Mouse (Mus musculus) limb, embryonic 13.5 days (tissue): Measurements from ENCODE around the gene Dab1. TPM values are rescaled to one million over a fixed set of nuclear protein-coding genes. Genes with fewer than 3 reads are reported as not detected.

Experiments used
- ATAC-seq: fragments of 200-750 bp; cut with Nextera tagmentation; 2 replicates; pipeline ENCODE4 v1.8.0; 2017; ENCODE audit warnings: low read depth, moderate number of reproducible peaks, moderate TSS enrichment; ENCODE audit not compliant: low FRiP score
- H3K27ac ChIP-seq: fragments of 300-500 bp; sonication (generic); 2 replicates; pipeline ENCODE4 v1.5.1; 2015; ENCODE audit warnings: inconsistent platforms, mild to moderate bottlenecking, moderate library complexity
- H3K27me3 ChIP-seq: fragments of 300-500 bp; sonication (generic); 2 replicates; pipeline ENCODE4 v1.6.1; 2015; ENCODE audit warnings: mild to moderate bottlenecking, inconsistent platforms
- H3K36me3 ChIP-seq: fragments of 300-500 bp; sonication (generic); 2 replicates; pipeline ENCODE4 v1.6.1; 2015; ENCODE audit warnings: inconsistent platforms, mild to moderate bottlenecking, moderate library complexity
- H3K4me1 ChIP-seq: fragments of 300-500 bp; sonication (generic); 2 replicates; pipeline ENCODE4 v1.6.1; 2015; ENCODE audit warnings: inconsistent platforms
- H3K4me2 ChIP-seq: fragments of 300-500 bp; sonication (generic); replicated peaks from 2 replicates; pipeline ENCODE4 v1.6.1; 2015; ENCODE audit warnings: inconsistent platforms, mild to moderate bottlenecking, moderate library complexity
- H3K4me3 ChIP-seq: fragments of 300-500 bp; sonication (generic); 2 replicates; pipeline ENCODE4 v1.5.1; 2015; ENCODE audit warnings: moderate library complexity, mild to moderate bottlenecking, inconsistent platforms
- H3K9ac ChIP-seq: fragments of 300-500 bp; sonication (generic); 2 replicates; pipeline ENCODE4 v1.6.1; 2015; ENCODE audit warnings: mild to moderate bottlenecking, inconsistent platforms
- H3K9me3 ChIP-seq: fragments of 300-500 bp; sonication (generic); 2 replicates; pipeline ENCODE4 v1.6.1; 2016; ENCODE audit warnings: inconsistent platforms
- WGBS: fragments of 180-500 bp; shearing (Covaris S2); methylation state at CpG from one replicate; pipeline ENCODE4 v1.1.7; 2015; 5-methylcytosine and 5-hydroxymethylcytosine counted together
- polyA plus RNA-seq: library from polyadenylated mRNA; unstranded; fragments of >200 nt; fragmentation: Nextera tagmentation; extraction: Ambion mirVana; gene quantifications from 2 replicates; pipeline ENCODE4 v1.2.1, GENCODE M21; 2015

The Dab1 gene
- polyA plus RNA-seq, 1 experiment from 2014 or later = 24.7 TPM

GRCm38 (mm10) chr4:104515681-104516080 lies 896.5 kb downstream of the Dab1 start:
- no peak overlapping the region for H3K27ac ChIP-seq
- no peak overlapping the region for H3K4me3 ChIP-seq
- no peak overlapping the region for H3K4me2 ChIP-seq
- ATAC-seq = no peak
- 51% methylated on average over 5 of the region's 5 CpGs for WGBS
- H3K36me3 ChIP-seq = no peaks in the 10 kb centered on the region
- H3K4me1 ChIP-seq = 0 out of 2 replicates have a peak, but pooled peaks cover 10% of the 10 kb centered on the region
- no peaks in the 10 kb centered on the region for H3K9me3 ChIP-seq
- no peaks in the 10 kb centered on the region for H3K27me3 ChIP-seq
- H3K9ac ChIP-seq = no peak overlapping the region

GRCm38 (mm10) chr4:104522324-104522723 lies 903.2 kb downstream of the Dab1 start:
- 60% methylated on average over 8 of the region's 8 CpGs for WGBS
- ATAC-seq = no peak

GRCm38 (mm10) chr4:104523776-104524175 lies 904.6 kb downstream of the Dab1 start:
- no peaks in the 10 kb centered on the region for H3K4me1 ChIP-seq
- H3K4me3 ChIP-seq = no peak overlapping the region
- H3K36me3 ChIP-seq = no peaks in the 10 kb centered on the region
- H3K27ac ChIP-seq = no peak overlapping the region
- no peak overlapping the region for H3K9ac ChIP-seq
- no peaks in the 10 kb centered on the region for H3K9me3 ChIP-seq
- WGBS = 84% methylated on average over 7 of the region's 7 CpGs
- H3K4me2 ChIP-seq = no peak overlapping the region
- ATAC-seq = no peak
- H3K27me3 ChIP-seq = no peaks in the 10 kb centered on the region

More at GRCm38 (mm10) chr4:104522324-104522723, 903.2 kb downstream of the Dab1 start:
- no peaks in the 10 kb centered on the region for H3K36me3 ChIP-seq
- H3K4me2 ChIP-seq = no peak overlapping the region
- no peaks in the 10 kb centered on the region for H3K9me3 ChIP-seq
- no peaks in the 10 kb centered on the region for H3K27me3 ChIP-seq
- no peak overlapping the region for H3K27ac ChIP-seq
- no peaks in the 10 kb centered on the region for H3K4me1 ChIP-seq
- no peak overlapping the region for H3K4me3 ChIP-seq
- no peak overlapping the region for H3K9ac ChIP-seq

- no peaks in the 10 kb centered on the region for H3K9me3 ChIP-seq
- no peaks in the 10 kb centered on the region for H3K4me1 ChIP-seq
- H3K4me3 ChIP-seq = no peak overlapping the region
- no peak overlapping the region for H3K4me2 ChIP-seq
- ATAC-seq = no peak
- H3K27me3 ChIP-seq = no peaks in the 10 kb centered on the region
- 67% methylated on average over 4 of the region's 4 CpGs for WGBS
- no peak overlapping the region for H3K9ac ChIP-seq
- no peak overlapping the region for H3K27ac ChIP-seq
- no peaks in the 10 kb centered on the region for H3K36me3 ChIP-seq
Measured at GRCm38 (mm10) chr4:104529905-104530646, 910.9 kb downstream of the Dab1 start.

- Histone ChIP-seq H3K4me2 (no peak overlapping the region), H3K9ac (no peak overlapping the region), H3K27me3 (no peaks in the 10 kb centered on the region), H3K9me3 (no peaks in the 10 kb centered on the region), H3K36me3 (no peaks in the 10 kb centered on the region), H3K4me1 (no peaks in the 10 kb centered on the region), H3K4me3 (no peak overlapping the region), H3K27ac (no peak overlapping the region)
- no peak for ATAC-seq
- 89% methylated on average over 4 of the region's 4 CpGs for WGBS
Measured at GRCm38 (mm10) chr4:104532846-104533245, 913.7 kb downstream of the Dab1 start.

- no peak for ATAC-seq
- H3K4me1 ChIP-seq = no peaks in the 10 kb centered on the region
- no peaks in the 10 kb centered on the region for H3K36me3 ChIP-seq
- WGBS = 66% methylated on average over 3 of the region's 3 CpGs
- no peak overlapping the region for H3K4me3 ChIP-seq
- H3K27me3 ChIP-seq = no peaks in the 10 kb centered on the region
- no peak overlapping the region for H3K4me2 ChIP-seq
- H3K9me3 ChIP-seq = no peaks in the 10 kb centered on the region
- no peak overlapping the region for H3K9ac ChIP-seq
- no peak overlapping the region for H3K27ac ChIP-seq
Measured at GRCm38 (mm10) chr4:104538420-104538819, 919.3 kb downstream of the Dab1 start.

DNA sequence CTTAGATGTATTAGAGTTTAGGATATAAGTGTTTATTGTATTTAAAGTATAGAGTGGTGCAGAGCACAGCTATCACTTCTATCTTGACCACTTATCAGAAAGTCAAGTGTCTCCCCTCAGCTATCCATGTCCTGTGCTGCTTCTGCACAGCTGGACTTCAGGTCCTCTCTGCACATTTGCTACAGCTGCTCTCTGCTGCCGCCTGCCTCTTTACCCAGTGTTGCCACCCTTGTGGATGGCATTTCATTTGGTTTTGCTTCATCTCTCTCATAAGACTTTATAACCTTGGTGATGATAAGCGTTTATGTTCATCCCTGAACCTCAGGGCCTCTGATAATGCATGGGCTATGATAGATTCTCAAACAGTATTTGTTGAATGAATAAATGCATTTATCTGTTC lies 919.9 kb downstream of the Dab1 start:
- Histone ChIP-seq H3K4me2 (no peak overlapping the region), H3K27me3 (no peaks in the 10 kb centered on the region), H3K9me3 (no peaks in the 10 kb centered on the region), H3K4me3 (no peak overlapping the region), H3K9ac (no peak overlapping the region), H3K36me3 (no peaks in the 10 kb centered on the region), H3K4me1 (no peaks in the 10 kb centered on the region), H3K27ac (no peak overlapping the region)
- no peak for ATAC-seq
- 77% methylated on average over 2 of the region's 2 CpGs for WGBS

- H3K4me1 ChIP-seq = peaks cover 8% of the 10 kb centered on the region
- no peak overlapping the region for H3K4me3 ChIP-seq
- no peaks in the 10 kb centered on the region for H3K36me3 ChIP-seq
- H3K9me3 ChIP-seq = no peaks in the 10 kb centered on the region
- no peak overlapping the region for H3K9ac ChIP-seq
- H3K27me3 ChIP-seq = 0 out of 2 replicates have a peak, but pooled peaks cover 4% of the 10 kb centered on the region
- WGBS = 82% methylated on average over 5 of the region's 5 CpGs
- H3K27ac ChIP-seq = no peak overlapping the region
- H3K4me2 ChIP-seq = no peak overlapping the region
- ATAC-seq = no peak
Measured at GRCm38 (mm10) chr4:104547091-104547490, 927.9 kb downstream of the Dab1 start.

- Histone ChIP-seq H3K4me3 (no peak overlapping the region), H3K9ac (no peak overlapping the region), H3K27ac (no peak overlapping the region), H3K9me3 (no peaks in the 10 kb centered on the region), H3K27me3 (peaks cover 7% of the 10 kb centered on the region; the same call in 1 of the 2 replicates), H3K36me3 (no peaks in the 10 kb centered on the region), H3K4me2 (no peak overlapping the region), H3K4me1 (peaks cover 9% of the 10 kb centered on the region)
- ATAC-seq = no peak
- WGBS = 100% methylated on average over 1 of the region's 1 CpGs
Measured at GRCm38 (mm10) chr4:104548287-104548686, 929.1 kb downstream of the Dab1 start.

GRCm38 (mm10) chr4:104550581-104551205 lies 931.5 kb downstream of the Dab1 start:
- H3K9me3 ChIP-seq = no peaks in the 10 kb centered on the region
- H3K9ac ChIP-seq = no peak overlapping the region
- no peaks in the 10 kb centered on the region for H3K36me3 ChIP-seq
- WGBS = 21% methylated on average over 4 of the region's 4 CpGs
- H3K27ac ChIP-seq = no peak overlapping the region
- H3K4me2 ChIP-seq = no peak overlapping the region
- no peak for ATAC-seq
- no peak overlapping the region for H3K4me3 ChIP-seq
- H3K27me3 ChIP-seq = peaks cover 7% of the 10 kb centered on the region; the same call in 1 of the 2 replicates
- peaks cover 19% of the 10 kb centered on the region for H3K4me1 ChIP-seq

GRCm38 (mm10) chr4:104551390-104552070 lies 932.4 kb downstream of the Dab1 start:
- Histone ChIP-seq H3K4me2 (no peak overlapping the region), H3K4me1 (peaks cover 26% of the 10 kb centered on the region), H3K4me3 (no peak overlapping the region), H3K27ac (no peak overlapping the region), H3K36me3 (no peaks in the 10 kb centered on the region), H3K27me3 (peaks cover 7% of the 10 kb centered on the region; the same call in 1 of the 2 replicates), H3K9ac (no peak overlapping the region), H3K9me3 (no peaks in the 10 kb centered on the region)
- ATAC-seq = no peak
- WGBS = 88% methylated on average over 17 of the region's 17 CpGs

DNA sequence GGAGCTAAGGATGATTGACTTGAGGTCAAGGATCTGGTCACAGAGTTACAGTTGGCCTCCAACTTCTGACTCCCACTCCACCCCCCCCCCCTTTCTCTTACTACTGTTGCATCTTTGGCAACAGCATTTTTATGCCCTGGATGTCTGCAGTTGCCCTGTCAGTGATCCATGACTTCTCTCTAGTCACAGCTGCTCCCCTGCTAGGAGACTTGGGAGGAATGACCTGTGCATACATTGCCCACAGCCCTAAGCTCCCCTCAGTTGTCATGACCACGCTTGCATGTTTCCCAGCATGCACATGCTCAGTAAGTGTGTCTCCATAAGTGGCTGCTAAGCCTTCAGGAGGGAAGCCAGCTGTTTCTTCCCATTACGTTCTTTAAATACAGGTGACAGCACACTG lies 936.2 kb downstream of the Dab1 start:
- Histone ChIP-seq H3K9me3 (no peaks in the 10 kb centered on the region), H3K4me1 (peaks cover 24% of the 10 kb centered on the region), H3K9ac (no peak overlapping the region), H3K27me3 (peaks cover 3% of the 10 kb centered on the region; the same call in 1 of the 2 replicates), H3K4me3 (no peak overlapping the region), H3K36me3 (no peaks in the 10 kb centered on the region), H3K4me2 (no peak overlapping the region), H3K27ac (no peak overlapping the region)
- ATAC-seq = peak; percentile 73
- 36% methylated on average over 2 of the region's 2 CpGs for WGBS
